Mouse (Mus musculus) layer of hippocampus, adult 2 months (tissue): ENCODE measurements at regions not wholly inside any gene's neighbourhood (a gene's known extent, or its start where the extent isn't known, plus 50 kb on each side); places are given as distances from the start of the nearest gene placed in this dataset.

Source experiments
- DNase-seq, 2 experiments: peaks; one replicate each; pipeline ENCODE4 v3.0.0; 2022; ENCODE audit warnings: low spot score in 2 of 2
- H3K27ac ChIP-seq: fragments of 200-600 bp; 2 replicates; pipeline ENCODE4 v1.8.1; 2022
- H3K4me3 ChIP-seq: fragments of 200-600 bp; 2 replicates; pipeline ENCODE4 v1.8.1; 2022; ENCODE audit warnings: mild to moderate bottlenecking
- CTCF ChIP-seq: fragments of 200-600 bp; conservative IDR thresholded peaks from 2 replicates; pipeline ENCODE4 v1.8.1; 2022; ENCODE audit warnings: antibody characterized with exemption, mild to moderate bottlenecking, moderate library complexity
- microRNA-seq, 2 experiments: library from miRNA; unstranded; fragments of <30 nt; microRNA quantifications; one replicate each; pipeline ENCODE4 v1.2.0; 2021

GRCm38 (mm10) chr7:61866376-61866775 lies 480.0 kb upstream of the Ndn start:
- TF ChIP-seq CTCF = no peak
- no peak for DNase-seq
- Histone ChIP-seq H3K27ac (no peak overlapping the region), H3K4me3 (no peak overlapping the region)

GRCm38 (mm10) chr7:61876220-61876619 lies 470.1 kb upstream of the Ndn start:
- no peak for DNase-seq
- Histone ChIP-seq H3K4me3 (no peak overlapping the region), H3K27ac (no peak overlapping the region)
- no peak for TF ChIP-seq CTCF

GRCm38 (mm10) chr7:61877311-61878065 lies 468.9 kb upstream of the Ndn start:
- H3K4me3 ChIP-seq = peak overlapping the region; percentile 33; the same call in 1 of the 2 replicates
- 0 out of 2 replicates have a peak, but pooled peaks have one; percentile 23 for TF ChIP-seq CTCF
- H3K27ac ChIP-seq = peak overlapping the region; percentile 91
- peak; percentile 63 to 80 for DNase-seq

DNA sequence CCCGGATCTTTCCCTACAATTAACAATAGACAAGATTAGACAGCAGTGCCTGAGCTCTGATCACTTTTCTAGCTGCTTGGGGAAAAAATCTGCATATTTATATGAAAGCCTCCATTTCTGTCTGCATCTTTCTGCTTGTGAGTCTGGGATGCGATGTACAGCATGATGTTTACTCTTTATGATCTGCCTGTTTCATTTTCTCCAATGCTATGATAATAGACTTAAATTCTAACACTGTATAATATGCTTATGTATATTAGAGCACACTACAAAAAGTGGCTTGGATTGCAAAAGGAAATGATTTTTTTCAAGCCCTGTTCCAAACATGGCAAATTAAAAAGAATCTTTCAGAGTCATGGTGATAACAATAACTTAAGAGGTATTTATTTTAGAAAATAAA lies 468.3 kb upstream of the Ndn start:
- Histone ChIP-seq H3K27ac (peak overlapping the region; percentile 91), H3K4me3 (peak overlapping the region; percentile 33)
- TF ChIP-seq CTCF = no peak
- DNase-seq = no peak

DNA sequence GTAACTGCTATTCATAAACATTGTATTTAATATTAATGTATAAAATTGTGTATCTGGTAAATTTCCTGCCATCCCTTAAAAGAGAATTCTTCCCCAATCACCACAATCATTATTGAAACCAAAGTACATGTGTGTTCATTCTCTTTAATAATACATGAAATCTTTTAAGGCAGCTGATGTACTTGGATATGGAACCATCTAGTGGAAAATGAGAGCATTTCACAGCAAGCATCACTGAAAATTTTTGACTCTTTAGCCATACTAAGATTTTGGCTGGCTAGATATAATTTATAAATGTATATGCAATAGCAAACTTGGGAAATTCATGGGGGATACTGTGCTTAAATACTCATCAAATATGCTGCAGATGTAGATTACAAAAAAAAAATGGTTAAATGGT lies 467.8 kb upstream of the Ndn start:
- DNase-seq = peak in 1 of 2 experiments; percentile 4
- Histone ChIP-seq H3K4me3 (no peak overlapping the region), H3K27ac (peak overlapping the region; percentile 91)
- TF ChIP-seq CTCF = peak; percentile 73

Small RNA genes lying in the stretch of these regions (microRNA-seq; reads per million reads assigned to microRNA genes)
- 0 to 0.18 reads per million in 2 experiments for gene Gm22466
- 0 reads per million in 2 experiments for gene Gm23490
- gene Gm23873 = 0.64 to 1.3 reads per million in 2 experiments
- 0 reads per million in 2 experiments for gene Gm23917
- gene Gm23962 = 0 reads per million in 2 experiments
- gene Gm25533 = 0 reads per million in 2 experiments
- gene Mir344 = 0 reads per million in 2 experiments
- gene Mir344b = 60.9 to 102 reads per million in 2 experiments
- gene Mir344c = 1.7 to 3.5 reads per million in 2 experiments
- gene Mir344d-1 = 0.32 to 1.3 reads per million in 2 experiments
- 0 reads per million in 2 experiments for gene Mir344d-2
- 0 to 3.1 reads per million in 2 experiments for gene Mir344d-3
- 0 reads per million in 2 experiments for gene Mir344e
- 0 reads per million in 2 experiments for gene Mir344h-1
- 0 reads per million in 2 experiments for gene Mir344h-2
